Mouse (Mus musculus): ENCODE results near the gene Tysnd1. TPM values are rescaled to one million over a fixed set of nuclear protein-coding genes. Genes with fewer than 3 reads are reported as not detected.

The Tysnd1 gene
- polyA plus RNA-seq, 1 experiment from 2014 or later, result 32.0 TPM

- DNase-seq (ENCODE audit: low spot score) (peak; percentile 78), ATAC-seq (ENCODE audit: low FRiP score) (no peak)
- Histone ChIP-seq H3K27ac (no peak overlapping the region), H3K36me3 (replicated peaks; ENCODE audit: control insufficient read depth, insufficient read depth) (peaks cover 64% of the 10 kb centered on the region), H3K4me3 (replicated peaks; ENCODE audit: low read length) (no peak overlapping the region), H3K9ac (no peak overlapping the region), H3K4me2 (replicated peaks) (no peak overlapping the region), H3K9me3 (ENCODE audit: control insufficient read depth, low read length) (no peaks in the 10 kb centered on the region), H3K4me1 (replicated peaks; ENCODE audit: control insufficient read depth, insufficient read depth, low read length) (no peaks in the 10 kb centered on the region), H3K27me3 (ENCODE audit: control insufficient read depth, insufficient read depth, low read length) (no peaks in the 10 kb centered on the region)
- 31% methylated on average over 4 of the region's 4 CpGs for WGBS
These were observed 37.3 kb upstream of the Tysnd1 start for GRCm38 (mm10) chr10:61657985-61658384.

- no peaks in the 10 kb centered on the region for H3K4me1 ChIP-seq (replicated peaks; ENCODE audit: control insufficient read depth, insufficient read depth, low read length)
- H3K4me2 ChIP-seq (replicated peaks), result no peak overlapping the region
- DNase-seq (ENCODE audit: low spot score), result no peak
- 75% methylated on average over 8 of the region's 8 CpGs for WGBS
- no peak overlapping the region; the same call in 1 of the 2 replicates for H3K27ac ChIP-seq
- H3K9ac ChIP-seq, result no peak overlapping the region
- no peak for ATAC-seq (ENCODE audit: low FRiP score)
- H3K4me3 ChIP-seq (replicated peaks; ENCODE audit: low read length), result no peak overlapping the region
- peaks cover 81% of the 10 kb centered on the region for H3K36me3 ChIP-seq (replicated peaks; ENCODE audit: control insufficient read depth, insufficient read depth)
- H3K27me3 ChIP-seq (ENCODE audit: control insufficient read depth, insufficient read depth, low read length), result no peaks in the 10 kb centered on the region
- H3K9me3 ChIP-seq (ENCODE audit: control insufficient read depth, low read length), result no peaks in the 10 kb centered on the region
These were observed 33.4 kb upstream of the Tysnd1 start for GRCm38 (mm10) chr10:61661887-61662286.

- peaks cover 87% of the 10 kb centered on the region for H3K36me3 ChIP-seq (replicated peaks; ENCODE audit: control insufficient read depth, insufficient read depth)
- no peak overlapping the region for H3K9ac ChIP-seq
- 61% methylated on average over 10 of the region's 10 CpGs for WGBS
- DNase-seq (ENCODE audit: low spot score), result peak; percentile 49
- H3K27ac ChIP-seq, result 0 out of 2 replicates have a peak overlapping the region, but pooled peaks have one; percentile 41
- H3K4me2 ChIP-seq (replicated peaks), result no peak overlapping the region
- no peak overlapping the region for H3K4me3 ChIP-seq (replicated peaks; ENCODE audit: low read length)
- H3K4me1 ChIP-seq (replicated peaks; ENCODE audit: control insufficient read depth, insufficient read depth, low read length), result no peaks in the 10 kb centered on the region
- ATAC-seq (ENCODE audit: low FRiP score), result 0 out of 2 replicates have a peak, but pooled peaks have one; percentile 37
- H3K27me3 ChIP-seq (ENCODE audit: control insufficient read depth, insufficient read depth, low read length), result no peaks in the 10 kb centered on the region
- H3K9me3 ChIP-seq (ENCODE audit: control insufficient read depth, low read length), result no peaks in the 10 kb centered on the region
These were observed 32.8 kb upstream of the Tysnd1 start for GRCm38 (mm10) chr10:61662391-61662988.

- Histone ChIP-seq H3K36me3 (replicated peaks; ENCODE audit: control insufficient read depth, insufficient read depth) (peaks cover 99% of the 10 kb centered on the region), H3K27ac (no peak overlapping the region), H3K4me2 (replicated peaks) (no peak overlapping the region), H3K9me3 (ENCODE audit: control insufficient read depth, low read length) (no peaks in the 10 kb centered on the region), H3K4me3 (replicated peaks; ENCODE audit: low read length) (no peak overlapping the region), H3K9ac (no peak overlapping the region), H3K27me3 (ENCODE audit: control insufficient read depth, insufficient read depth, low read length) (no peaks in the 10 kb centered on the region), H3K4me1 (replicated peaks; ENCODE audit: control insufficient read depth, insufficient read depth, low read length) (no peaks in the 10 kb centered on the region)
- ATAC-seq (ENCODE audit: low FRiP score) (no peak), DNase-seq (ENCODE audit: low spot score) (no peak)
- 95% methylated on average over 10 of the region's 10 CpGs for WGBS
These were observed 30.2 kb upstream of the Tysnd1 start for GRCm38 (mm10) chr10:61665111-61665510.

GRCm38 (mm10) chr10:61665651-61666050 lies 29.7 kb upstream of the Tysnd1 start:
- H3K9me3 ChIP-seq (ENCODE audit: control insufficient read depth, low read length), result no peaks in the 10 kb centered on the region
- no peaks in the 10 kb centered on the region for H3K4me1 ChIP-seq (replicated peaks; ENCODE audit: control insufficient read depth, insufficient read depth, low read length)
- no peak overlapping the region for H3K4me3 ChIP-seq (replicated peaks; ENCODE audit: low read length)
- ATAC-seq (ENCODE audit: low FRiP score) (no peak), DNase-seq (ENCODE audit: low spot score) (no peak)
- no peak overlapping the region for H3K4me2 ChIP-seq (replicated peaks)
- no peak overlapping the region for H3K9ac ChIP-seq
- H3K27me3 ChIP-seq (ENCODE audit: control insufficient read depth, insufficient read depth, low read length), result no peaks in the 10 kb centered on the region
- H3K27ac ChIP-seq, result no peak overlapping the region
- WGBS, result 90% methylated on average over 3 of the region's 3 CpGs
- H3K36me3 ChIP-seq (replicated peaks; ENCODE audit: control insufficient read depth, insufficient read depth), result peaks cover 99% of the 10 kb centered on the region

GRCm38 (mm10) chr10:61669289-61669688 lies 26.0 kb upstream of the Tysnd1 start:
- no peaks in the 10 kb centered on the region for H3K27me3 ChIP-seq (ENCODE audit: control insufficient read depth, insufficient read depth, low read length)
- H3K36me3 ChIP-seq (replicated peaks; ENCODE audit: control insufficient read depth, insufficient read depth), result peaks cover 97% of the 10 kb centered on the region
- DNase-seq (ENCODE audit: low spot score) (peak; percentile 53), ATAC-seq (ENCODE audit: low FRiP score) (peak; percentile 84; the same call in 1 of the 2 replicates)
- no peaks in the 10 kb centered on the region for H3K9me3 ChIP-seq (ENCODE audit: control insufficient read depth, low read length)
- no peaks in the 10 kb centered on the region for H3K4me1 ChIP-seq (replicated peaks; ENCODE audit: control insufficient read depth, insufficient read depth, low read length)
- 38% methylated on average over 7 of the region's 7 CpGs for WGBS
- no peak overlapping the region for H3K4me2 ChIP-seq (replicated peaks)
- H3K4me3 ChIP-seq (replicated peaks; ENCODE audit: low read length), result no peak overlapping the region
- no peak overlapping the region for H3K27ac ChIP-seq
- H3K9ac ChIP-seq, result no peak overlapping the region

- no peak overlapping the region for H3K9ac ChIP-seq
These were observed 25.4 kb upstream of the Tysnd1 start for GRCm38 (mm10) chr10:61669896-61670295.

GRCm38 (mm10) chr10:61670758-61671157 lies 24.6 kb upstream of the Tysnd1 start:
- H3K9me3 ChIP-seq (ENCODE audit: control insufficient read depth, low read length), result no peaks in the 10 kb centered on the region
- ATAC-seq (ENCODE audit: low FRiP score) (no peak), DNase-seq (ENCODE audit: low spot score) (no peak)
- no peak overlapping the region for H3K27ac ChIP-seq
- no peak overlapping the region for H3K9ac ChIP-seq
- no peaks in the 10 kb centered on the region for H3K27me3 ChIP-seq (ENCODE audit: control insufficient read depth, insufficient read depth, low read length)
- peaks cover 96% of the 10 kb centered on the region for H3K36me3 ChIP-seq (replicated peaks; ENCODE audit: control insufficient read depth, insufficient read depth)
- 93% methylated on average over 3 of the region's 3 CpGs for WGBS
- H3K4me3 ChIP-seq (replicated peaks; ENCODE audit: low read length), result no peak overlapping the region
- no peaks in the 10 kb centered on the region for H3K4me1 ChIP-seq (replicated peaks; ENCODE audit: control insufficient read depth, insufficient read depth, low read length)
- no peak overlapping the region for H3K4me2 ChIP-seq (replicated peaks)

More at GRCm38 (mm10) chr10:61669896-61670295, 25.4 kb upstream of the Tysnd1 start:
- Histone ChIP-seq H3K27ac (no peak overlapping the region), H3K27me3 (ENCODE audit: control insufficient read depth, insufficient read depth, low read length) (no peaks in the 10 kb centered on the region), H3K4me2 (replicated peaks) (no peak overlapping the region), H3K4me3 (replicated peaks; ENCODE audit: low read length) (no peak overlapping the region), H3K36me3 (replicated peaks; ENCODE audit: control insufficient read depth, insufficient read depth) (peaks cover 97% of the 10 kb centered on the region), H3K4me1 (replicated peaks; ENCODE audit: control insufficient read depth, insufficient read depth, low read length) (no peaks in the 10 kb centered on the region), H3K9me3 (ENCODE audit: control insufficient read depth, low read length) (no peaks in the 10 kb centered on the region)
- no peak for DNase-seq (ENCODE audit: low spot score)
- no peak for ATAC-seq (ENCODE audit: low FRiP score)

- Histone ChIP-seq H3K27ac (no peak overlapping the region), H3K36me3 (replicated peaks; ENCODE audit: control insufficient read depth, insufficient read depth) (peaks cover 48% of the 10 kb centered on the region), H3K27me3 (ENCODE audit: control insufficient read depth, insufficient read depth, low read length) (no peaks in the 10 kb centered on the region), H3K4me3 (replicated peaks; ENCODE audit: low read length) (no peak overlapping the region), H3K4me2 (replicated peaks) (no peak overlapping the region), H3K9ac (no peak overlapping the region), H3K4me1 (replicated peaks; ENCODE audit: control insufficient read depth, insufficient read depth, low read length) (peaks cover 7% of the 10 kb centered on the region), H3K9me3 (ENCODE audit: control insufficient read depth, low read length) (no peaks in the 10 kb centered on the region)
- ATAC-seq (ENCODE audit: low FRiP score) (no peak), DNase-seq (ENCODE audit: low spot score) (no peak)
- WGBS, result 85% methylated on average over 3 of the region's 3 CpGs
These were observed 19.4 kb upstream of the Tysnd1 start for GRCm38 (mm10) chr10:61675935-61676334.

GRCm38 (mm10) chr10:61679545-61679944 lies 15.8 kb upstream of the Tysnd1 start:
- Histone ChIP-seq H3K27me3 (ENCODE audit: control insufficient read depth, insufficient read depth, low read length) (no peaks in the 10 kb centered on the region), H3K9me3 (ENCODE audit: control insufficient read depth, low read length) (no peaks in the 10 kb centered on the region), H3K4me2 (replicated peaks) (peak overlapping the region; percentile 76), H3K9ac (peak overlapping the region; percentile 94), H3K4me1 (replicated peaks; ENCODE audit: control insufficient read depth, insufficient read depth, low read length) (peaks cover 13% of the 10 kb centered on the region), H3K4me3 (replicated peaks; ENCODE audit: low read length) (peak overlapping the region; percentile 93), H3K27ac (peak overlapping the region; percentile 84), H3K36me3 (replicated peaks; ENCODE audit: control insufficient read depth, insufficient read depth) (peaks cover 21% of the 10 kb centered on the region)
- ATAC-seq (ENCODE audit: low FRiP score) (peak; percentile 3; the same call in 1 of the 2 replicates), DNase-seq (ENCODE audit: low spot score) (no peak)
- WGBS, result 43% methylated on average over 9 of the region's 9 CpGs

All from hindbrain, embryonic 14.5 days (tissue).